Mouse (Mus musculus) kidney, adult 18-20 months (tissue): ENCODE results near the gene Adamts9.
A peak's percentile ranks its signal among the peaks of the same experiment; 100 is the strongest.

ENCODE experiments used
- DNase-seq: peaks from one replicate; pipeline ENCODE4 v3.0.0; 2021

Gene Adamts9

GRCm38 (mm10) chr6:92921843-92922242 is 21.4 kb downstream of the Adamts9 start:
- peak; percentile 68 for DNase-seq

GRCm38 (mm10) chr6:92920938-92921689 is 22.2 kb downstream of the Adamts9 start:
- DNase-seq, result peak; percentile 32

GRCm38 (mm10) chr6:92910611-92911010 is 32.7 kb downstream of the Adamts9 start:
- no peak for DNase-seq

- no peak for DNase-seq
These were observed 33.9 kb downstream of the Adamts9 start for GRCm38 (mm10) chr6:92909361-92909760.

- peak; percentile 47 for DNase-seq
These were observed 37.4 kb downstream of the Adamts9 start for GRCm38 (mm10) chr6:92905922-92906321.

- no peak for DNase-seq
These were observed 38.8 kb downstream of the Adamts9 start for GRCm38 (mm10) chr6:92904491-92904890.

- no peak for DNase-seq
These were observed 39.3 kb downstream of the Adamts9 start for GRCm38 (mm10) chr6:92904037-92904436.

GRCm38 (mm10) chr6:92891535-92891934 is 51.8 kb downstream of the Adamts9 start:
- DNase-seq, result no peak

GRCm38 (mm10) chr6:92883131-92883900 is 60.0 kb downstream of the Adamts9 start:
- DNase-seq, result peak; percentile 22

GRCm38 (mm10) chr6:92882446-92882845 is 60.8 kb downstream of the Adamts9 start:
- no peak for DNase-seq

- DNase-seq, result no peak
These were observed 63.5 kb downstream of the Adamts9 start for GRCm38 (mm10) chr6:92879700-92880265.

GRCm38 (mm10) chr6:92878771-92879170 is 64.5 kb downstream of the Adamts9 start:
- no peak for DNase-seq

GRCm38 (mm10) chr6:92877236-92877635 is 66.1 kb downstream of the Adamts9 start:
- no peak for DNase-seq

- no peak for DNase-seq
These were observed 67.2 kb downstream of the Adamts9 start for GRCm38 (mm10) chr6:92876121-92876520.

GRCm38 (mm10) chr6:92875340-92875739 is 68.0 kb downstream of the Adamts9 start:
- DNase-seq, result no peak

- DNase-seq, result peak; percentile 21
These were observed 68.4 kb downstream of the Adamts9 start for GRCm38 (mm10) chr6:92874854-92875253.

- no peak for DNase-seq
These were observed 70.5 kb downstream of the Adamts9 start for GRCm38 (mm10) chr6:92872766-92873165.

- DNase-seq, result no peak
These were observed 71.5 kb downstream of the Adamts9 start for GRCm38 (mm10) chr6:92871813-92872212.

GRCm38 (mm10) chr6:92869582-92870219 is 73.6 kb downstream of the Adamts9 start:
- DNase-seq, result peak; percentile 23

- DNase-seq, result peak; percentile 23
These were observed 74.2 kb downstream of the Adamts9 start, which contains the start of gene Gm15737 for GRCm38 (mm10) chr6:92869089-92869581. Gm15737 (plus strand) TSS chr6:92869357.

GRCm38 (mm10) chr6:92862599-92862998 is 80.7 kb downstream of the Adamts9 start:
- DNase-seq, result no peak

GRCm38 (mm10) chr6:92860285-92860912 is 82.9 kb downstream of the Adamts9 start:
- DNase-seq, result peak; percentile 27
